Mouse (Mus musculus): Measurements from ENCODE around the gene BC049762.

Gene BC049762

DNA sequence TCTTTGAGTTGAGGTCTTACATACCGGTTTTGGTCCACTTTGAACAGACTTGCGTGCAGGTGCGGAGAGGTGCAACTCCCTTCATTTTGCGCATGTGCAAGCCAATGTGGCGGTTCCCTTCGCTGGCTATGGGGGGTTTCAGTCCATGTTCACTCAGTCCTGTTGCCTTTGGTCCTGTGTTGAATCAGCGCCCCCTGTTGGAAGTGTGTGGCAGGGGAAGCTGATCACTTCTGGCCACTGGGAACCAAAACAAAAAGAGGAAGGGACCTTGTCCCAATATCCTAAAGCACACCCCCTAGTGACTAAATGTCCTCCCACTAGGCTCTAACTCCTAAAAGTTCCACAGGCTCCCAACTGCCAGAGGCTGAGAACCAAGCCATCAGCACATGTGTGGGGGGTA lies 48.8 kb downstream of the BC049762 start:
- DNase-seq (ENCODE audit: low spot score), result no peak

DNA sequence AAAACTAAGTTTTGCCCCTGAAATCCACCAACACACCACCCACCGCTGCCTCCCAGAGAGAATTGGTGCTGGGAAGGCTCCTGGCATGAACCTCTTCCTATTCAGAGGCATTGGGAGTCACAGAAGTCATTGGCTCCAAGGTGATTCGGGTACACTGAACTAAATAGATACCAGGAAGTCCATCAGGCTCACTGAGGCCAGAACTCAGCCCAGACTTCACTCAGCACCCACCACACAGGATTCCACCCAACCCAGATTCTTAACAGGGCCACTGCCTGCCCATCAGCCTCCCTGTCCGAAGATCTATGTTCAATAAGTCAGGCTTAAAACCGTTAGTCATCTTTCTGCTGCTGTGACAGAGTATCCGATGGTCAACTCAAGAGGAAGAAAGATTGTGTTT lies 51.4 kb downstream of the BC049762 start:
- no peak for DNase-seq (ENCODE audit: low spot score)

DNA sequence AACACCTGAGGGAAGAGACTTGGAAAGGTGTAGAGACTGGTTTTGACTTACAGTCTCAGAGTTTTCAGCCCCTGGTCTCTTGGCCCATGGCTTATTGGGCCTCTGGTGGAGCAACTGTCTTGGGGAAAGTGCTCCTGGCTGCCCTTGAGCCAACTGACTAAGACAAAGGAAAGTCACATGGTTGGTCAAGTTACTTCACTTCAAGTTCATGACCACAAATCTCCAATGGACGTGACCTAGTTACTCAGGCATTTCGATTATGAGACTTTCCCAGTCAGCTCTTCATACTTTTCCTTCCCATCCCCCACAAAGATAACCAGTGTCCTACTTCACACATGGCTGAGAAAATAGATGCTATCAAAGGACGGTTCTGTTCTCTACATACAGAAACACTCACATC lies 55.1 kb downstream of the BC049762 start:
- DNase-seq (ENCODE audit: low spot score), result no peak
